In genomic region chr14:20985482-20985881, GRCm38 (mm10) we compare ENCODE assay signal across 18 mouse cellular contexts. TPM values are rescaled to one million over a fixed set of nuclear protein-coding genes. Genes with fewer than 3 reads are reported as not detected.
DNase-seq lines count a peak whose midpoint lies in the region; ATAC-seq and TF ChIP-seq lines count a peak whose summit lies in the region.
"Had no signal": no experiment of that assay in that cellular context is flagged by ENCODE, and none has a peak within 500 bp of the region (broad histone marks: within the 10 kb centered on the region; RNA-seq: fewer than 3 reads in every experiment).

No protein-coding gene starts in this region.

- no peaks in the 10 kb centered on the region for H3K4me1 ChIP-seq in kidney, postnatal 0 days (replicated peaks; ENCODE audit: insufficient read depth, low read length)
- H3K4me1 ChIP-seq: heart, embryonic 10.5 days; hindbrain, embryonic 10.5 days; limb, embryonic 15.5 days; midbrain, embryonic 10.5 days had no signal

- ATAC-seq in kidney, postnatal 0 days (replicated peaks; ENCODE audit: low FRiP score, low read depth), result no peak
- ATAC-seq in inflammation-experienced regulatory T-cells, adult 6 months, result no peak
- ATAC-seq: forebrain, embryonic 14.5 days; hindbrain, postnatal 0 days had no signal

- no peak overlapping the region for H3K4me2 ChIP-seq in kidney, postnatal 0 days (ENCODE audit: low read length)
- H3K4me2 ChIP-seq: limb, embryonic 15.5 days had no signal

- no peak overlapping the region for H3K27ac ChIP-seq in kidney, postnatal 0 days
- H3K27ac ChIP-seq: heart, embryonic 10.5 days; hindbrain, embryonic 10.5 days; hindbrain, postnatal 0 days; limb, embryonic 15.5 days; midbrain, embryonic 10.5 days had no signal

- H3K4me3 ChIP-seq in kidney, postnatal 0 days (replicated peaks; ENCODE audit: low read depth, low read length), result no peak overlapping the region
- H3K4me3 ChIP-seq: heart, embryonic 10.5 days; hindbrain, embryonic 10.5 days; limb, embryonic 15.5 days; midbrain, embryonic 10.5 days had no signal

- peaks cover 11% of the 10 kb centered on the region for H3K36me3 ChIP-seq in kidney, postnatal 0 days (ENCODE audit: insufficient read depth, low read length)

- peak; percentile 30 for DNase-seq in adrenal gland, postnatal 14 days
- DNase-seq in adrenal gland, postnatal 10 days, result no peak
- DNase-seq in kidney, postnatal 0 days (ENCODE audit: low spot score), result peak; percentile 51
- DNase-seq in kidney, postnatal 10 days, result no peak
- peak; percentile 15 for DNase-seq in A20 (ENCODE audit: low read depth, low spot score)
- peak; percentile 21 for DNase-seq in fat pad, adult 2 months (ENCODE audit: extremely low read depth, low read depth, low spot score)
- DNase-seq: cerebellum, adult 11-12 months; cerebellum, postnatal 25 days; gastrocnemius, postnatal 36 days; lung, postnatal 36 days; thymus, adult 2 months had no signal

- TF ChIP-seq CTCF in kidney, postnatal 0 days (IDR thresholded peaks at IDR 0.05; ENCODE audit: low read depth), result no peak

- no peaks in the 10 kb centered on the region for H3K27me3 ChIP-seq in kidney, postnatal 0 days (ENCODE audit: insufficient read depth, low read length)
- H3K27me3 ChIP-seq: limb, embryonic 15.5 days had no signal

- no peaks in the 10 kb centered on the region for H3K9me3 ChIP-seq in kidney, postnatal 0 days (replicated peaks; ENCODE audit: low read length)
- H3K9me3 ChIP-seq: heart, embryonic 10.5 days; hindbrain, embryonic 10.5 days; limb, embryonic 15.5 days; midbrain, embryonic 10.5 days had no signal

- H3K9ac ChIP-seq in kidney, postnatal 0 days (ENCODE audit: low read depth, low read length), result no peak overlapping the region
- H3K9ac ChIP-seq: limb, embryonic 15.5 days had no signal

- 36% methylated on average over 3 of the region's 3 CpGs for WGBS in kidney, postnatal 0 days

RNA-seq across cellular contexts. Expression of gene Vcl, which starts 56.3 kb away (rescaled TPM):
- 93.6 and 93.9 TPM in 2 replicates for total RNA-seq in adrenal gland, postnatal 14 days (2021)
- total RNA-seq in adrenal gland, postnatal 10 days (2021), result 10 to 100 TPM; 76.6 to 82.1 TPM
- 39.9 and 42.0 TPM in 2 replicates for polyA plus RNA-seq in kidney, postnatal 0 days (2015; fragmentation: Nextera tagmentation; extraction: Ambion mirVana)
- polyA plus RNA-seq in inflammation-experienced regulatory T-cells, adult 6 months (2017; shearing (Covaris generic)), result 1 to 10 TPM; 1.1 to 2.8 (median 1.6) TPM

Comparison
In these comparisons a context has a peak if more than half of its experiments do, and no peak if none do; other contexts are left out.
1. DNase-seq: peak in adrenal gland, postnatal 14 days (single experiment), kidney, postnatal 0 days (single experiment), A20 (single experiment) and fat pad, adult 2 months (single experiment); none in adrenal gland, postnatal 10 days (single experiment) and kidney, postnatal 10 days (single experiment).